Mouse (Mus musculus): ENCODE measurements at regions not wholly inside any gene's neighbourhood (a gene's known extent, or its start where the extent isn't known, plus 50 kb on each side); places are given as distances from the start of the nearest gene placed in this dataset.
A peak's percentile ranks its signal among the peaks of the same experiment; 100 is the strongest.

- WGBS = 82% methylated on average over 5 of the region's 5 CpGs
Observed at GRCm38 (mm10) chr16:42608336-42608735, 267.3 kb upstream of the Zbtb20 start.

DNA sequence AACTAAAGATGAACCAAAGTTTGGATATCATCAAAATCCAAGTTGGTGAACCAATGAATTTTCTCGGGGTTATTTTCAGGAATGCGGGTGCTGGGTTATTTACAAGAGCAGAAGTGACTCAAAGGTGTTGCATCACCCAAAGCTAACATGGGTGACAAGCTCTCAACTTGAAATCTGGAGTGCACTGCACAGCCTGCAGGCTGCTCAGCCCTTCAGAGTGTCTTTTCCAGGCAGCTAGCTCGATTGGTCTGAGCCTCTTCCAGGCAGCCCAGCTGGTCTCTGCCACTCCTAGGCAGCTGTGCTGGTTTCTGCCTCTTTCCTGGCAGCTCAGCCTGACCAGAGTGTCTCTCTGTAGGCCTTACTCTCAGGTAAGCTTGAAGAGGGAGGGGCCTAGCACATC, 251.9 kb upstream of the Gap43 start:
- no peak for ATAC-seq (replicated peaks; ENCODE audit: low FRiP score)
- no peak overlapping the region for H3K4me2 ChIP-seq (ENCODE audit: low read depth, low read length, severe bottlenecking)
- H3K9me3 ChIP-seq (ENCODE audit: control insufficient read depth, low read length) = no peaks in the 10 kb centered on the region
- H3K36me3 ChIP-seq (ENCODE audit: control insufficient read depth, insufficient read depth, low read length) = no peaks in the 10 kb centered on the region
- H3K4me3 ChIP-seq (ENCODE audit: low read depth, low read length) = no peak overlapping the region
- WGBS = 72% methylated on average over 3 of the region's 3 CpGs
- H3K27ac ChIP-seq (ENCODE audit: low read depth, low read length) = no peak overlapping the region
- no peak overlapping the region for H3K9ac ChIP-seq (ENCODE audit: low read length)
- no peaks in the 10 kb centered on the region for H3K27me3 ChIP-seq (ENCODE audit: control insufficient read depth, insufficient read depth, low read length)
- H3K4me1 ChIP-seq (replicated peaks; ENCODE audit: control insufficient read depth, insufficient read depth, low read length) = no peaks in the 10 kb centered on the region
- no peak for DNase-seq (ENCODE audit: low spot score)

More at GRCm38 (mm10) chr16:42608336-42608735, 267.3 kb upstream of the Zbtb20 start:
- no peaks in the 10 kb centered on the region for H3K4me1 ChIP-seq (replicated peaks; ENCODE audit: control insufficient read depth, insufficient read depth, low read length)
- no peak for DNase-seq (ENCODE audit: low spot score)
- no peak overlapping the region for H3K27ac ChIP-seq (ENCODE audit: low read depth, low read length)
- no peak overlapping the region for H3K4me3 ChIP-seq (ENCODE audit: low read depth, low read length)
- no peaks in the 10 kb centered on the region for H3K36me3 ChIP-seq (ENCODE audit: control insufficient read depth, insufficient read depth, low read length)
- H3K9ac ChIP-seq (ENCODE audit: low read length) = no peak overlapping the region
- ATAC-seq (replicated peaks; ENCODE audit: low FRiP score) = no peak
- no peaks in the 10 kb centered on the region for H3K27me3 ChIP-seq (ENCODE audit: control insufficient read depth, insufficient read depth, low read length)
- H3K4me2 ChIP-seq (ENCODE audit: low read depth, low read length, severe bottlenecking) = no peak overlapping the region
- 0 out of 2 replicates have a peak, but pooled peaks cover under 1% of the 10 kb centered on the region for H3K9me3 ChIP-seq (ENCODE audit: control insufficient read depth, low read length)

- 91% methylated on average over 5 of the region's 5 CpGs for WGBS
- H3K9ac ChIP-seq (ENCODE audit: low read length) = no peak overlapping the region
- DNase-seq (ENCODE audit: low spot score) (no peak), ATAC-seq (replicated peaks; ENCODE audit: low FRiP score) (no peak)
- no peak overlapping the region for H3K27ac ChIP-seq (ENCODE audit: low read depth, low read length)
- H3K4me2 ChIP-seq (ENCODE audit: low read depth, low read length, severe bottlenecking) = no peak overlapping the region
- no peaks in the 10 kb centered on the region for H3K9me3 ChIP-seq (ENCODE audit: control insufficient read depth, low read length)
- H3K4me3 ChIP-seq (ENCODE audit: low read depth, low read length) = no peak overlapping the region
- no peaks in the 10 kb centered on the region for H3K36me3 ChIP-seq (ENCODE audit: control insufficient read depth, insufficient read depth, low read length)
- no peaks in the 10 kb centered on the region for H3K27me3 ChIP-seq (ENCODE audit: control insufficient read depth, insufficient read depth, low read length)
- no peaks in the 10 kb centered on the region for H3K4me1 ChIP-seq (replicated peaks; ENCODE audit: control insufficient read depth, insufficient read depth, low read length)
Observed at GRCm38 (mm10) chr16:42591530-42591929, 251.1 kb upstream of the Gap43 start.

GRCm38 (mm10) chr16:42586196-42586595, 245.7 kb upstream of the Gap43 start:
- H3K36me3 ChIP-seq (ENCODE audit: control insufficient read depth, insufficient read depth, low read length) = no peaks in the 10 kb centered on the region
- no peaks in the 10 kb centered on the region for H3K9me3 ChIP-seq (ENCODE audit: control insufficient read depth, low read length)
- no peak for ATAC-seq (replicated peaks; ENCODE audit: low FRiP score)
- H3K4me2 ChIP-seq (ENCODE audit: low read depth, low read length, severe bottlenecking) = no peak overlapping the region
- no peaks in the 10 kb centered on the region for H3K27me3 ChIP-seq (ENCODE audit: control insufficient read depth, insufficient read depth, low read length)
- H3K27ac ChIP-seq (ENCODE audit: low read depth, low read length) = no peak overlapping the region
- H3K9ac ChIP-seq (ENCODE audit: low read length) = no peak overlapping the region
- H3K4me1 ChIP-seq (replicated peaks; ENCODE audit: control insufficient read depth, insufficient read depth, low read length) = no peaks in the 10 kb centered on the region
- DNase-seq (ENCODE audit: low spot score) = no peak
- no peak overlapping the region for H3K4me3 ChIP-seq (ENCODE audit: low read depth, low read length)

- Histone ChIP-seq H3K9me3 (ENCODE audit: control insufficient read depth, low read length) (no peaks in the 10 kb centered on the region), H3K4me3 (ENCODE audit: low read depth, low read length) (no peak overlapping the region), H3K9ac (ENCODE audit: low read length) (peak overlapping the region; percentile 21; the same call in 1 of the 2 replicates), H3K27ac (ENCODE audit: low read depth, low read length) (peak overlapping the region; percentile 60), H3K4me2 (ENCODE audit: low read depth, low read length, severe bottlenecking) (peak overlapping the region; percentile 37; the same call in 1 of the 2 replicates), H3K27me3 (ENCODE audit: control insufficient read depth, insufficient read depth, low read length) (no peaks in the 10 kb centered on the region), H3K4me1 (replicated peaks; ENCODE audit: control insufficient read depth, insufficient read depth, low read length) (peaks cover 5% of the 10 kb centered on the region; the same call in 1 of the 2 replicates), H3K36me3 (ENCODE audit: control insufficient read depth, insufficient read depth, low read length) (no peaks in the 10 kb centered on the region)
- 0% methylated on average over 7 of the region's 7 CpGs for WGBS
- DNase-seq (ENCODE audit: low spot score) (peak; percentile 87), ATAC-seq (replicated peaks; ENCODE audit: low FRiP score) (peak; percentile 95)
Observed at GRCm38 (mm10) chr16:42575517-42575946, 235.1 kb upstream of the Gap43 start.

- Histone ChIP-seq H3K9me3 (ENCODE audit: control insufficient read depth, low read length) (no peaks in the 10 kb centered on the region), H3K27me3 (ENCODE audit: control insufficient read depth, insufficient read depth, low read length) (no peaks in the 10 kb centered on the region), H3K4me1 (replicated peaks; ENCODE audit: control insufficient read depth, insufficient read depth, low read length) (peaks cover 5% of the 10 kb centered on the region; the same call in 1 of the 2 replicates), H3K9ac (ENCODE audit: low read length) (no peak overlapping the region), H3K4me2 (ENCODE audit: low read depth, low read length, severe bottlenecking) (0 out of 2 replicates have a peak overlapping the region, but pooled peaks have one; percentile 21), H3K4me3 (ENCODE audit: low read depth, low read length) (no peak overlapping the region), H3K36me3 (ENCODE audit: control insufficient read depth, insufficient read depth, low read length) (no peaks in the 10 kb centered on the region), H3K27ac (ENCODE audit: low read depth, low read length) (peak overlapping the region; percentile 60; the same call in 1 of the 2 replicates)
- DNase-seq (ENCODE audit: low spot score) (no peak), ATAC-seq (replicated peaks; ENCODE audit: low FRiP score) (peak; percentile 28; the same call in 1 of the 2 replicates)
- WGBS = 3% methylated on average over 1 of the region's 1 CpGs
Observed at GRCm38 (mm10) chr16:42574978-42575377, 234.5 kb upstream of the Gap43 start.

GRCm38 (mm10) chr16:42570246-42570996, 230.0 kb upstream of the Gap43 start:
- 0 out of 2 replicates have a peak, but pooled peaks have one; percentile 36 for ATAC-seq (replicated peaks; ENCODE audit: low FRiP score)

DNA sequence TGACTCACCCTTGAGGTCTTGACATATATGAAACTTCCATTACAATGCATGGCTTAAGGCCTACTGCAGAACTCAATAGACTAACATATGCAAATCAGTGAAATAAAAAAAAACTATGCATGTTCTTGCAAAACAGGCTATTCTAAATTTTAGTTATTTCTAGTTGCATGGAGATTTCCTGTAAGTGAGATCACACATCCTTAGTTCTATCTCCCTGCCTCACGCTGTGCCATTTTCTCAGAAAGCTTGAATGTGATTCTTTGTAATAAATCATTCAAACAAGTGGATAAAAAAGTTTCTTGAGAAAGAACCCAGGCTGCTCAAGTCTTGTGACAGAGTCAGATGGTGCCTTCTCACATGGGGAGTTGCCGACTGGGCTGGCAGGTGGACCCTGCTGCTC, 228.9 kb upstream of the Gap43 start:
- Histone ChIP-seq H3K4me1 (replicated peaks; ENCODE audit: control insufficient read depth, insufficient read depth, low read length) (no peaks in the 10 kb centered on the region), H3K36me3 (ENCODE audit: control insufficient read depth, insufficient read depth, low read length) (no peaks in the 10 kb centered on the region), H3K27ac (ENCODE audit: low read depth, low read length) (no peak overlapping the region), H3K27me3 (ENCODE audit: control insufficient read depth, insufficient read depth, low read length) (no peaks in the 10 kb centered on the region), H3K9me3 (ENCODE audit: control insufficient read depth, low read length) (no peaks in the 10 kb centered on the region), H3K4me2 (ENCODE audit: low read depth, low read length, severe bottlenecking) (no peak overlapping the region), H3K4me3 (ENCODE audit: low read depth, low read length) (no peak overlapping the region), H3K9ac (ENCODE audit: low read length) (no peak overlapping the region)
- DNase-seq (ENCODE audit: low spot score) = no peak
- ATAC-seq (replicated peaks; ENCODE audit: low FRiP score) = no peak
- 91% methylated on average over 2 of the region's 2 CpGs for WGBS

More at GRCm38 (mm10) chr16:42570246-42570996, 230.0 kb upstream of the Gap43 start:
- 68% methylated on average over 6 of the region's 6 CpGs for WGBS
- no peaks in the 10 kb centered on the region for H3K27me3 ChIP-seq (ENCODE audit: control insufficient read depth, insufficient read depth, low read length)
- H3K4me3 ChIP-seq (ENCODE audit: low read depth, low read length) = no peak overlapping the region
- no peaks in the 10 kb centered on the region for H3K9me3 ChIP-seq (ENCODE audit: control insufficient read depth, low read length)
- no peaks in the 10 kb centered on the region for H3K36me3 ChIP-seq (ENCODE audit: control insufficient read depth, insufficient read depth, low read length)
- H3K4me1 ChIP-seq (replicated peaks; ENCODE audit: control insufficient read depth, insufficient read depth, low read length) = peaks cover 3% of the 10 kb centered on the region; the same call in 1 of the 2 replicates
- DNase-seq (ENCODE audit: low spot score) = no peak
- no peak overlapping the region for H3K4me2 ChIP-seq (ENCODE audit: low read depth, low read length, severe bottlenecking)
- H3K27ac ChIP-seq (ENCODE audit: low read depth, low read length) = no peak overlapping the region
- no peak overlapping the region for H3K9ac ChIP-seq (ENCODE audit: low read length)

DNA sequence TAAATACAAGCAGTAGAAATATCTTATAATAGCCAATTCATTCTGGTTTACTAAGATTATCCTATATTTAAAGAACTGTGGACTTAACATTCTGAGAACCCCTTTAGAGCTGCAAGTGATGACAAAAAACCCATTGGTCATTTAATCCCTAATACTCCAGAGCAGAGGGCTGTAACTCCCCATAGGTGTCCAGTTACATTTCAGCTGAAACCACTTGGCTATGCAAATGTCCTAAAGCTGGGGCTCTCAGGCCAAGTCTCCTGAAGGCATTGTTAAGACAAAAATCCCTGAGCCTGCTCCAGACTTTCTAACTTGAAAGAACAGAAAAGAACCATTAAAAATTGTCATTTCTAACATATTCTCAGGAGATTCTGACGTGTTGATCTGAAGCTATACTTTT, 209.1 kb upstream of the Gap43 start:
- H3K27ac ChIP-seq (ENCODE audit: low read depth, low read length) = no peak overlapping the region
- ATAC-seq (replicated peaks; ENCODE audit: low FRiP score) = no peak
- H3K4me1 ChIP-seq (replicated peaks; ENCODE audit: control insufficient read depth, insufficient read depth, low read length) = peaks cover 5% of the 10 kb centered on the region; the same call in 1 of the 2 replicates
- WGBS = 44% methylated on average over 1 of the region's 1 CpGs
- H3K9me3 ChIP-seq (ENCODE audit: control insufficient read depth, low read length) = no peaks in the 10 kb centered on the region
- H3K4me3 ChIP-seq (ENCODE audit: low read depth, low read length) = no peak overlapping the region
- H3K36me3 ChIP-seq (ENCODE audit: control insufficient read depth, insufficient read depth, low read length) = no peaks in the 10 kb centered on the region
- DNase-seq (ENCODE audit: low spot score) = no peak
- no peaks in the 10 kb centered on the region for H3K27me3 ChIP-seq (ENCODE audit: control insufficient read depth, insufficient read depth, low read length)
- H3K4me2 ChIP-seq (ENCODE audit: low read depth, low read length, severe bottlenecking) = no peak overlapping the region
- no peak overlapping the region for H3K9ac ChIP-seq (ENCODE audit: low read length)

Data from forebrain, embryonic 11.5 days (tissue).